8 mouse cellular contexts compared by ENCODE assay signal in the genomic region with DNA sequence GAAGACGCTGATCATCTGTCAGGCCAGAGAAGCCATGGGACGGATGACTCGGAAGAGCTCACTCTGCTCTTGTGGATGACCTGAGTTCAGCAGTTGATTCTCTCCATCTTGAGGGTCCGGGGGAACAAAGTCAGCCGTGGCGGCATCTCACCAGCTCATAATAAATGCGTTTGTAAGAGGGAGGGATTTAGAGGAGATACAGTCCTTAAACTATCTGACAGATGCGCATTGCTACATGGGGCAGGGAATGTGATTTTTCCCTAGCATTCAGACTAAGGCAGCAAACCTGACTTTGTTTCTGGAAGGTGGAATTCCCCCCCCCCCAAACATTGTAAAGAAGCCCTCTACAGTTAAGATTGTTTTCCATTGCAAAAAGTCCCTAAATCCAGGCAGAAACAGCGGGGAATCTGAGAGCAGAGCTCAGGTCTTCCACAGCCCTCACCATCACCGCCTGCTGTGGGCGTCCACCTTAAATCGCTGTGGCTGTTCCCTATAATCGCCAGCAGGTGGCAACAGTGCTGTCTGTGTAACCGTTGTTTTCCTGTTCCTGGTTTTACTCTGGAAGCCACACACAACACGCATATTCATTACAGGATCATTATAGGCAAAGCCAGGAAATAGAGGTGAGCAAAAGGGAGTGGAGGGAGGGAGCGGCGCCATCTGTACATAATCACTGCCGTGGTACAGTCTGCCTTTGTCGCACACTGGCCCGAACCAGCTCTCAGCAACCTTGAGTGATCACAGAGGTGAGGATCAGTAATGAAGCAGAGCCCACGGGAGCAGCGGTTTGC.
A peak's percentile ranks its signal among the peaks of the same experiment; 100 is the strongest.
DNase-seq lines count a peak whose midpoint lies in the region; ATAC-seq and TF ChIP-seq lines count a peak whose summit lies in the region.

No protein-coding gene starts in this region.

- no peaks in the 10 kb centered on the region for H3K9me3 ChIP-seq in G1E (replicated peaks)
- no peaks in the 10 kb centered on the region for H3K9me3 ChIP-seq in forebrain, embryonic 15.5 days
- no peaks in the 10 kb centered on the region for H3K9me3 ChIP-seq in liver, postnatal 0 days (ENCODE audit: low read length)
- H3K9me3 ChIP-seq in neural tube, embryonic 14.5 days (ENCODE audit: control insufficient read depth, low read length), result no peaks in the 10 kb centered on the region

- intact Hi-C loops in heart, postnatal 25 days (cut with DNase I), result loop anchor here (1.0 to 2.0 kb wide), 5 partner anchors 54 to 201 kb away; no protein-coding TSS in a partner anchor

- no peaks in the 10 kb centered on the region for H3K36me3 ChIP-seq in G1E (replicated peaks)
- no peaks in the 10 kb centered on the region for H3K36me3 ChIP-seq in forebrain, embryonic 15.5 days
- no peaks in the 10 kb centered on the region for H3K36me3 ChIP-seq in liver, postnatal 0 days (replicated peaks; ENCODE audit: insufficient read depth, low read length)
- no peaks in the 10 kb centered on the region for H3K36me3 ChIP-seq in neural tube, embryonic 14.5 days (ENCODE audit: control insufficient read depth, insufficient read depth, low read length)
- no peaks in the 10 kb centered on the region for H3K36me3 ChIP-seq in testis, adult 2 months (ENCODE audit: control insufficient read depth, insufficient read depth, low read length)

- H3K27ac ChIP-seq in forebrain, embryonic 15.5 days (replicated peaks), result no peak overlapping the region
- H3K27ac ChIP-seq in liver, postnatal 0 days (ENCODE audit: low read depth), result no peak overlapping the region
- no peak overlapping the region for H3K27ac ChIP-seq in neural tube, embryonic 14.5 days (ENCODE audit: low read depth, low read length)
- H3K27ac ChIP-seq in testis, adult 2 months (ENCODE audit: control insufficient read depth, insufficient read depth, low read depth, low read length), result no peak overlapping the region

- no peak overlapping the region for H3K4me3 ChIP-seq in G1E (ENCODE audit: low read depth, low read length)
- H3K4me3 ChIP-seq in forebrain, embryonic 15.5 days, result peak overlapping the region; percentile 24
- H3K4me3 ChIP-seq in liver, postnatal 0 days (ENCODE audit: low read depth, low read length), result peak overlapping the region; percentile 26; the same call in 1 of the 2 replicates
- H3K4me3 ChIP-seq in neural tube, embryonic 14.5 days (ENCODE audit: low read depth, low read length), result peak overlapping the region; percentile 19; the same call in 1 of the 2 replicates
- H3K4me3 ChIP-seq in testis, adult 2 months (ENCODE audit: control insufficient read depth, low read depth, low read length), result peak overlapping the region; percentile 70

- DNase-seq in G1E (ENCODE audit: low spot score), result peak; percentile 47
- peak; percentile 66 for DNase-seq in cerebellum, adult 11 months
- peak; percentile 58 for DNase-seq in heart, postnatal 25 days (ENCODE audit: low spot score)
- peak; percentile 83 for DNase-seq in layer of hippocampus, adult 11-12 months (ENCODE audit: low spot score)
- peak; percentile 65 for DNase-seq in liver, postnatal 0 days

- H3K4me2 ChIP-seq in forebrain, embryonic 15.5 days (replicated peaks), result peak overlapping the region; percentile 41
- H3K4me2 ChIP-seq in liver, postnatal 0 days (ENCODE audit: low read depth, low read length), result peak overlapping the region; percentile 67
- H3K4me2 ChIP-seq in neural tube, embryonic 14.5 days (ENCODE audit: low read depth, low read length), result peak overlapping the region; percentile 34; the same call in 1 of the 2 replicates

- H3K4me1 ChIP-seq in G1E (ENCODE audit: insufficient read depth, low read depth, low read length), result peaks cover 4% of the 10 kb centered on the region; the same call in 1 of the 2 replicates
- peaks cover 8% of the 10 kb centered on the region for H3K4me1 ChIP-seq in forebrain, embryonic 15.5 days
- peaks cover 5% of the 10 kb centered on the region; the same call in 1 of the 2 replicates for H3K4me1 ChIP-seq in liver, postnatal 0 days (ENCODE audit: insufficient read depth)
- peaks cover 11% of the 10 kb centered on the region for H3K4me1 ChIP-seq in neural tube, embryonic 14.5 days (ENCODE audit: control insufficient read depth, insufficient read depth, low read length)
- peaks cover 16% of the 10 kb centered on the region for H3K4me1 ChIP-seq in testis, adult 2 months (ENCODE audit: control insufficient read depth, insufficient read depth, low read length)

- TF ChIP-seq POLR2A in testis, adult 2 months (IDR thresholded peaks at IDR 0.05; ENCODE audit: control insufficient read depth, low read depth, low read length), result no peak

- TF ChIP-seq CTCF in G1E (IDR thresholded peaks at IDR 0.05; ENCODE audit: low read depth, low read length), result peak; percentile 62
- peak; percentile 94 for TF ChIP-seq CTCF in liver, postnatal 0 days (IDR thresholded peaks at IDR 0.05; ENCODE audit: low read depth)
- peak; percentile 84; the same call in 1 of the 2 replicates for TF ChIP-seq CTCF in testis, adult 2 months (IDR thresholded peaks at IDR 0.05; ENCODE audit: control insufficient read depth, insufficient read depth, insufficient replicate concordance, low read depth, low read length)

- H3K27me3 ChIP-seq in G1E (ENCODE audit: insufficient read depth, low read length), result peaks cover 25% of the 10 kb centered on the region
- no peaks in the 10 kb centered on the region for H3K27me3 ChIP-seq in forebrain, embryonic 15.5 days
- H3K27me3 ChIP-seq in liver, postnatal 0 days (ENCODE audit: insufficient read depth, low read length), result no peaks in the 10 kb centered on the region
- no peaks in the 10 kb centered on the region for H3K27me3 ChIP-seq in neural tube, embryonic 14.5 days (ENCODE audit: control insufficient read depth, insufficient read depth, low read length)
- no peaks in the 10 kb centered on the region for H3K27me3 ChIP-seq in testis, adult 2 months (ENCODE audit: control insufficient read depth, insufficient read depth, low read length)

- no peak for TF ChIP-seq EP300 in liver, postnatal 0 days (IDR thresholded peaks at IDR 0.05; ENCODE audit: low read depth)

- peak; percentile 40; the same call in 1 of the 2 replicates for ATAC-seq in G1E (ENCODE audit: extremely low read depth, insufficient number of reproducible peaks, low FRiP score, poor library complexity, severe bottlenecking)
- peak; percentile 81 for ATAC-seq in forebrain, embryonic 15.5 days (replicated peaks)
- peak; percentile 67 for ATAC-seq in liver, postnatal 0 days
- peak; percentile 86 for ATAC-seq in neural tube, embryonic 14.5 days (ENCODE audit: low read depth)

- 25% methylated on average over 22 of the region's 22 CpGs for whole genome bisulfite sequencing in forebrain, embryonic 15.5 days
- 24% methylated on average over 22 of the region's 22 CpGs for WGBS in liver, postnatal 0 days (ENCODE audit: insufficient replicate concordance)
- WGBS in neural tube, embryonic 14.5 days, result 21% methylated on average over 22 of the region's 22 CpGs

- H3K9ac ChIP-seq in forebrain, embryonic 15.5 days (replicated peaks), result peak overlapping the region; percentile 29
- peak overlapping the region; percentile 57 for H3K9ac ChIP-seq in liver, postnatal 0 days (replicated peaks)
- 0 out of 2 replicates have a peak overlapping the region, but pooled peaks have one; percentile 9 for H3K9ac ChIP-seq in neural tube, embryonic 14.5 days (replicated peaks; ENCODE audit: low read depth, low read length)
